ENCODE assay signal across 27 mouse cellular contexts in genomic region chr16:38236936-38237585, GRCm38 (mm10). TPM values are rescaled to one million over a fixed set of nuclear protein-coding genes. Genes with fewer than 3 reads are reported as not detected.
"Had no signal": no experiment of that assay in that cellular context is flagged by ENCODE, and none has a peak within 500 bp of the region (broad histone marks: within the 10 kb centered on the region; RNA-seq: fewer than 3 reads in every experiment).

No protein-coding gene starts in this region.

- H3K27ac ChIP-seq: intestine, embryonic 15.5 days; kidney, embryonic 15.5 days; limb, embryonic 12.5 days; limb, embryonic 15.5 days; liver, embryonic 15.5 days; midbrain, embryonic 12.5 days had no signal

- H3K4me3 ChIP-seq: intestine, embryonic 15.5 days; kidney, embryonic 15.5 days; limb, embryonic 12.5 days; limb, embryonic 15.5 days; liver, embryonic 15.5 days; midbrain, embryonic 12.5 days; myocyte; neural tube, embryonic 13.5 days had no signal

- DNase-seq: kidney, adult 11 months; kidney, adult 8-10 months; kidney, postnatal 10 days; kidney, postnatal 36 days; left cerebral cortex, postnatal 4 days; lung, adult 2 months; retina, postnatal 1 day; right cerebral cortex, postnatal 25 days; spleen, adult 18-20 months; thymus, adult 2 months; thymus, postnatal 14 days; thymus, postnatal 4 days had no signal

- H3K4me1 ChIP-seq: intestine, embryonic 15.5 days; kidney, embryonic 15.5 days; limb, embryonic 12.5 days; limb, embryonic 15.5 days; liver, embryonic 15.5 days; midbrain, embryonic 12.5 days; neural tube, embryonic 13.5 days had no signal

- H3K27me3 ChIP-seq: intestine, embryonic 15.5 days; kidney, embryonic 15.5 days; limb, embryonic 12.5 days; limb, embryonic 15.5 days; liver, embryonic 15.5 days; midbrain, embryonic 12.5 days; neural tube, embryonic 13.5 days had no signal

- H3K9me3 ChIP-seq: intestine, embryonic 15.5 days; kidney, embryonic 15.5 days; limb, embryonic 12.5 days; limb, embryonic 15.5 days; liver, embryonic 15.5 days; midbrain, embryonic 12.5 days; neural tube, embryonic 13.5 days had no signal

- H3K9ac ChIP-seq: intestine, embryonic 15.5 days; kidney, embryonic 15.5 days; limb, embryonic 12.5 days; limb, embryonic 15.5 days; liver, embryonic 15.5 days; midbrain, embryonic 12.5 days; neural tube, embryonic 13.5 days had no signal

- ATAC-seq: intestine, embryonic 15.5 days; lung, postnatal 0 days; midbrain, embryonic 16.5 days had no signal

- H3K4me2 ChIP-seq: intestine, embryonic 15.5 days; kidney, embryonic 15.5 days; limb, embryonic 12.5 days; limb, embryonic 15.5 days; liver, embryonic 15.5 days; midbrain, embryonic 12.5 days; neural tube, embryonic 13.5 days had no signal

RNA-seq across cellular contexts. Expression of gene Nr1i2, which starts 57.6 kb away (rescaled TPM):
- total RNA-seq: layer of hippocampus, adult 8-10 months; layer of hippocampus, postnatal 10 days; left cerebral cortex, postnatal 14 days; left cerebral cortex, postnatal 4 days; monocyte, adult 5-6 weeks; neutrophil, adult 5-6 weeks had no signal
- polyA plus RNA-seq: limb, embryonic 12.5 days; limb, embryonic 15.5 days; midbrain, embryonic 12.5 days; midbrain, embryonic 16.5 days; myocyte had no signal
